Mouse (Mus musculus): ENCODE data around the gene Rnf214. TPM values are rescaled to one million over a fixed set of nuclear protein-coding genes. Genes with fewer than 3 reads are reported as not detected.

The Rnf214 gene
- polyA plus RNA-seq, 1 experiment from 2014 or later, result 70.4 TPM

- Histone ChIP-seq H3K36me3 (peaks cover 93% of the 10 kb centered on the region), H3K4me3 (no peak overlapping the region)
Measured at GRCm38 (mm10) chr9:45893681-45894080, 13.0 kb downstream of the Rnf214 start.

GRCm38 (mm10) chr9:45877928-45878327, 28.8 kb downstream of the Rnf214 start:
- 71% methylated on average over 2 of the region's 2 CpGs for WGBS
- Histone ChIP-seq H3K4me3 (no peak overlapping the region), H3K27me3 (no peaks in the 10 kb centered on the region), H3K27ac (no peak overlapping the region), H3K4me2 (no peak overlapping the region), H3K36me3 (peaks cover 67% of the 10 kb centered on the region), H3K9me3 (no peaks in the 10 kb centered on the region), H3K4me1 (no peaks in the 10 kb centered on the region), H3K9ac (no peak overlapping the region)
- no peak for ATAC-seq (ENCODE audit: insufficient number of reproducible peaks, insufficient read depth, low FRiP score, low TSS enrichment, low read depth)

More at GRCm38 (mm10) chr9:45893681-45894080, 13.0 kb downstream of the Rnf214 start:
- no peak overlapping the region for H3K9ac ChIP-seq
- H3K9me3 ChIP-seq, result no peaks in the 10 kb centered on the region
- no peak overlapping the region for H3K27ac ChIP-seq
- no peaks in the 10 kb centered on the region for H3K27me3 ChIP-seq
- H3K4me2 ChIP-seq, result no peak overlapping the region
- ATAC-seq (ENCODE audit: insufficient number of reproducible peaks, insufficient read depth, low FRiP score, low TSS enrichment, low read depth), result no peak
- no peaks in the 10 kb centered on the region for H3K4me1 ChIP-seq

GRCm38 (mm10) chr9:45870265-45870664, 36.4 kb downstream of the Rnf214 start:
- ATAC-seq (ENCODE audit: insufficient number of reproducible peaks, insufficient read depth, low FRiP score, low TSS enrichment, low read depth), result no peak
- H3K9ac ChIP-seq, result no peak overlapping the region
- H3K4me3 ChIP-seq, result no peak overlapping the region
- H3K9me3 ChIP-seq, result no peaks in the 10 kb centered on the region
- no peak overlapping the region for H3K27ac ChIP-seq
- 90% methylated on average over 3 of the region's 3 CpGs for WGBS
- no peaks in the 10 kb centered on the region for H3K4me1 ChIP-seq
- H3K36me3 ChIP-seq, result peaks cover 83% of the 10 kb centered on the region
- H3K27me3 ChIP-seq, result no peaks in the 10 kb centered on the region
- no peak overlapping the region for H3K4me2 ChIP-seq

- no peaks in the 10 kb centered on the region for H3K9me3 ChIP-seq
- H3K36me3 ChIP-seq, result peaks cover 89% of the 10 kb centered on the region
- H3K9ac ChIP-seq, result no peak overlapping the region
- 89% methylated on average over 3 of the region's 3 CpGs for WGBS
- H3K27me3 ChIP-seq, result no peaks in the 10 kb centered on the region
- H3K4me3 ChIP-seq, result no peak overlapping the region
- no peak overlapping the region for H3K4me2 ChIP-seq
- H3K4me1 ChIP-seq, result no peaks in the 10 kb centered on the region
- no peak overlapping the region for H3K27ac ChIP-seq
- ATAC-seq (ENCODE audit: insufficient number of reproducible peaks, insufficient read depth, low FRiP score, low TSS enrichment, low read depth), result no peak
Measured at GRCm38 (mm10) chr9:45869181-45869580, 37.5 kb downstream of the Rnf214 start.

- Histone ChIP-seq H3K9me3 (no peaks in the 10 kb centered on the region), H3K4me2 (no peak overlapping the region), H3K27ac (no peak overlapping the region), H3K4me3 (no peak overlapping the region), H3K36me3 (peaks cover 95% of the 10 kb centered on the region), H3K9ac (no peak overlapping the region), H3K4me1 (no peaks in the 10 kb centered on the region), H3K27me3 (no peaks in the 10 kb centered on the region)
- no peak for ATAC-seq (ENCODE audit: insufficient number of reproducible peaks, insufficient read depth, low FRiP score, low TSS enrichment, low read depth)
- 92% methylated on average over 7 of the region's 7 CpGs for WGBS
Measured at GRCm38 (mm10) chr9:45861813-45862212, 44.9 kb downstream of the Rnf214 start.

GRCm38 (mm10) chr9:45859364-45859763, 47.3 kb downstream of the Rnf214 start:
- Histone ChIP-seq H3K9ac (no peak overlapping the region), H3K36me3 (peaks cover 89% of the 10 kb centered on the region), H3K27ac (no peak overlapping the region), H3K4me2 (no peak overlapping the region), H3K9me3 (no peaks in the 10 kb centered on the region), H3K4me1 (no peaks in the 10 kb centered on the region), H3K4me3 (no peak overlapping the region), H3K27me3 (no peaks in the 10 kb centered on the region)
- no peak for ATAC-seq (ENCODE audit: insufficient number of reproducible peaks, insufficient read depth, low FRiP score, low TSS enrichment, low read depth)
- WGBS, result 94% methylated on average over 10 of the region's 10 CpGs

- Histone ChIP-seq H3K9me3 (no peaks in the 10 kb centered on the region), H3K27ac (no peak overlapping the region), H3K4me3 (no peak overlapping the region), H3K27me3 (no peaks in the 10 kb centered on the region), H3K4me1 (peaks cover 22% of the 10 kb centered on the region), H3K9ac (no peak overlapping the region), H3K36me3 (peaks cover 59% of the 10 kb centered on the region), H3K4me2 (no peak overlapping the region)
- WGBS, result 58% methylated on average over 1 of the region's 1 CpGs
- ATAC-seq (ENCODE audit: insufficient number of reproducible peaks, insufficient read depth, low FRiP score, low TSS enrichment, low read depth), result no peak
Measured at GRCm38 (mm10) chr9:45854136-45854535, 52.6 kb downstream of the Rnf214 start.

GRCm38 (mm10) chr9:45853695-45854094, 53.0 kb downstream of the Rnf214 start:
- Histone ChIP-seq H3K4me2 (no peak overlapping the region), H3K27me3 (no peaks in the 10 kb centered on the region), H3K4me3 (no peak overlapping the region), H3K36me3 (peaks cover 55% of the 10 kb centered on the region), H3K9me3 (no peaks in the 10 kb centered on the region), H3K4me1 (peaks cover 27% of the 10 kb centered on the region), H3K27ac (no peak overlapping the region), H3K9ac (no peak overlapping the region)
- WGBS, result 98% methylated on average over 2 of the region's 2 CpGs
- ATAC-seq (ENCODE audit: insufficient number of reproducible peaks, insufficient read depth, low FRiP score, low TSS enrichment, low read depth), result no peak

GRCm38 (mm10) chr9:45851776-45852175, 54.9 kb downstream of the Rnf214 start:
- no peak overlapping the region for H3K4me2 ChIP-seq
- no peaks in the 10 kb centered on the region for H3K9me3 ChIP-seq
- H3K27me3 ChIP-seq, result no peaks in the 10 kb centered on the region
- peaks cover 36% of the 10 kb centered on the region for H3K36me3 ChIP-seq
- H3K4me3 ChIP-seq, result no peak overlapping the region
- H3K27ac ChIP-seq, result no peak overlapping the region
- no peak for ATAC-seq (ENCODE audit: insufficient number of reproducible peaks, insufficient read depth, low FRiP score, low TSS enrichment, low read depth)
- WGBS, result 92% methylated on average over 2 of the region's 2 CpGs
- peaks cover 32% of the 10 kb centered on the region for H3K4me1 ChIP-seq
- H3K9ac ChIP-seq, result no peak overlapping the region

- H3K4me2 ChIP-seq, result no peak overlapping the region
- peaks cover 32% of the 10 kb centered on the region for H3K4me1 ChIP-seq
- peaks cover 33% of the 10 kb centered on the region for H3K36me3 ChIP-seq
- no peak overlapping the region for H3K9ac ChIP-seq
- no peak for ATAC-seq (ENCODE audit: insufficient number of reproducible peaks, insufficient read depth, low FRiP score, low TSS enrichment, low read depth)
- WGBS, result 65% methylated on average over 5 of the region's 5 CpGs
- no peaks in the 10 kb centered on the region for H3K9me3 ChIP-seq
- H3K27ac ChIP-seq, result no peak overlapping the region
- no peaks in the 10 kb centered on the region for H3K27me3 ChIP-seq
- no peak overlapping the region for H3K4me3 ChIP-seq
Measured at GRCm38 (mm10) chr9:45851330-45851729, 55.4 kb downstream of the Rnf214 start.

- WGBS, result 74% methylated on average over 8 of the region's 8 CpGs
- Histone ChIP-seq H3K4me3 (no peak overlapping the region), H3K27ac (peak overlapping the region; percentile 89), H3K9ac (no peak overlapping the region), H3K4me1 (peaks cover 32% of the 10 kb centered on the region), H3K4me2 (no peak overlapping the region), H3K9me3 (no peaks in the 10 kb centered on the region), H3K36me3 (peaks cover 31% of the 10 kb centered on the region), H3K27me3 (no peaks in the 10 kb centered on the region)
- no peak for ATAC-seq (ENCODE audit: insufficient number of reproducible peaks, insufficient read depth, low FRiP score, low TSS enrichment, low read depth)
Measured at GRCm38 (mm10) chr9:45850528-45851155, 56.1 kb downstream of the Rnf214 start.

- Histone ChIP-seq H3K9ac (peak overlapping the region; percentile 49; the same call in 1 of the 2 replicates), H3K27me3 (no peaks in the 10 kb centered on the region), H3K9me3 (no peaks in the 10 kb centered on the region), H3K27ac (peak overlapping the region; percentile 89), H3K4me3 (no peak overlapping the region), H3K36me3 (peaks cover 22% of the 10 kb centered on the region), H3K4me1 (peaks cover 32% of the 10 kb centered on the region), H3K4me2 (peak overlapping the region; percentile 22; the same call in 1 of the 2 replicates)
- WGBS, result 43% methylated on average over 9 of the region's 9 CpGs
- peak; percentile 50; the same call in 1 of the 2 replicates for ATAC-seq (ENCODE audit: insufficient number of reproducible peaks, insufficient read depth, low FRiP score, low TSS enrichment, low read depth)
Measured at GRCm38 (mm10) chr9:45849528-45850408, 56.9 kb downstream of the Rnf214 start.

Data from embryonic facial prominence, embryonic 13.5 days (tissue).